Mouse (Mus musculus) liver, embryonic 16.5 days (tissue): Measurements from ENCODE around the gene Trh. TPM values are rescaled to one million over a fixed set of nuclear protein-coding genes. Genes with fewer than 3 reads are reported as not detected.
A peak's percentile ranks its signal among the peaks of the same experiment; 100 is the strongest.

ENCODE experiments used
- ATAC-seq: fragments of 200-750 bp; cut with Nextera tagmentation; 2 replicates; pipeline ENCODE4 v1.8.0; 2017; ENCODE audit warnings: low read depth, mild to moderate bottlenecking, moderate number of reproducible peaks, moderate library complexity
- H3K27ac ChIP-seq: fragments of 300-500 bp; sonication (generic); 2 replicates; pipeline ENCODE4 v1.5.1; 2014; ENCODE audit warnings: mild to moderate bottlenecking, low read length
- H3K27me3 ChIP-seq: fragments of 300-500 bp; sonication (generic); 2 replicates; pipeline ENCODE4 v1.6.1; 2014; ENCODE audit warnings: low read depth, low read length, mixed read lengths; ENCODE audit not compliant: control insufficient read depth, insufficient read depth
- H3K36me3 ChIP-seq: fragments of 300-500 bp; sonication (generic); 2 replicates; pipeline ENCODE4 v1.6.1; 2014; ENCODE audit warnings: mild to moderate bottlenecking; ENCODE audit not compliant: control insufficient read depth, insufficient read depth
- H3K4me1 ChIP-seq: fragments of 300-500 bp; sonication (generic); 2 replicates; pipeline ENCODE4 v1.6.1; 2014; ENCODE audit warnings: low read depth, low read length, mixed read lengths; ENCODE audit not compliant: control insufficient read depth
- H3K4me2 ChIP-seq: fragments of 300-500 bp; sonication (generic); 2 replicates; pipeline ENCODE4 v1.6.1; 2014; ENCODE audit warnings: low read depth, low read length, mixed read lengths
- H3K4me3 ChIP-seq: fragments of 300-500 bp; sonication (generic); 2 replicates; pipeline ENCODE4 v1.5.1; 2014; ENCODE audit warnings: low read depth, mild to moderate bottlenecking, low read length
- H3K9ac ChIP-seq: fragments of 300-500 bp; sonication (generic); 2 replicates; pipeline ENCODE4 v1.6.1; 2014; ENCODE audit warnings: low read depth, low read length
- H3K9me3 ChIP-seq: fragments of 300-500 bp; sonication (generic); replicated peaks from 2 replicates; pipeline ENCODE4 v1.6.1; 2016; ENCODE audit warnings: low read length; ENCODE audit not compliant: control insufficient read depth
- WGBS: fragments of 180-500 bp; shearing (Covaris S2); extraction: QIAGEN DNeasy Blood & Tissue Kit; methylation state at CpG from one replicate; pipeline ENCODE4 v1.1.7; 2014; ENCODE audit not compliant: insufficient replicate concordance; 5-methylcytosine and 5-hydroxymethylcytosine counted together
- polyA plus RNA-seq: library from polyadenylated mRNA; unstranded; fragments of >200 nt; fragmentation: Nextera tagmentation; extraction: Ambion mirVana; gene quantifications from 2 replicates; pipeline ENCODE4 v1.2.1, GENCODE M21; 2015

The Trh gene
- polyA plus RNA-seq, 1 experiment from 2014 or later: not detected

- H3K4me3 ChIP-seq: peak overlapping the region; percentile 94
- no peaks in the 10 kb centered on the region for H3K36me3 ChIP-seq
- no peaks in the 10 kb centered on the region for H3K9me3 ChIP-seq
- H3K4me1 ChIP-seq: peaks cover 11% of the 10 kb centered on the region
- peak overlapping the region; percentile 80 for H3K27ac ChIP-seq
- peak overlapping the region; percentile 97 for H3K4me2 ChIP-seq
- ATAC-seq: peak; percentile 61; the same call in 1 of the 2 replicates
- H3K27me3 ChIP-seq: no peaks in the 10 kb centered on the region
- under 1% methylated on average over 48 of the region's 48 CpGs for WGBS
- H3K9ac ChIP-seq: peak overlapping the region; percentile 92
These were observed 30.2 kb downstream of the Trh start for GRCm38 (mm10) chr6:92214055-92214772.

- Histone ChIP-seq H3K36me3 (peaks cover 27% of the 10 kb centered on the region), H3K27me3 (no peaks in the 10 kb centered on the region), H3K4me2 (no peak overlapping the region), H3K9me3 (no peaks in the 10 kb centered on the region), H3K9ac (no peak overlapping the region), H3K27ac (no peak overlapping the region), H3K4me1 (no peaks in the 10 kb centered on the region; the same call in 1 of the 2 replicates), H3K4me3 (no peak overlapping the region)
- no peak for ATAC-seq
- WGBS: 86% methylated on average over 8 of the region's 8 CpGs
These were observed 45.0 kb downstream of the Trh start for GRCm38 (mm10) chr6:92199414-92199813.

Other genes starting within 250 kb of the Trh start
- gene Nr2c2, start 153.3 kb downstream of the Trh start, polyA plus RNA-seq: 3.9 and 4.3 TPM in 2 replicates
- 30.9 and 37.0 TPM in 2 replicates for gene Mrps25, start 60.6 kb downstream of the Trh start, polyA plus RNA-seq
- 6.5 TPM in 2 replicates for gene Rbsn, start 29.7 kb downstream of the Trh start, polyA plus RNA-seq